Mouse (Mus musculus) hematopoietic stem cell, adult 5-6 weeks (primary cell): Measurements from ENCODE around the gene Pigp. TPM values are rescaled to one million over a fixed set of nuclear protein-coding genes. Genes with fewer than 3 reads are reported as not detected.

Source experiments
- total RNA-seq: library from RNA; stranded (forward); fragments of 172-1452, 232-1000 nt; gene quantifications from 2 replicates; pipeline ENCODE4 v1.2.3, GENCODE M21; 2017

Pigp gene
- total RNA-seq, 1 experiment from 2014 or later, result 33.9 TPM

Other genes starting within 250 kb of the Pigp start
- gene Hlcs, start 58.3 kb downstream of the Pigp start, total RNA-seq, result 9.8 and 11.7 TPM in 2 replicates
- 1.7 and 2.8 TPM in 2 replicates for gene Ripply3, start 43.4 kb downstream of the Pigp start, total RNA-seq
- 323 and 338 TPM in 2 replicates for gene Ttc3, start 1.2 kb downstream of the Pigp start, total RNA-seq
- gene Vps26c, start 155.0 kb upstream of the Pigp start, total RNA-seq, result 21.4 and 44.2 TPM in 2 replicates
- gene Dyrk1a, start 198.2 kb upstream of the Pigp start, total RNA-seq, result 84.5 and 89.6 TPM in 2 replicates